Mouse (Mus musculus) testis, adult 10 weeks (tissue): Measurements from ENCODE around the gene Eppin. TPM values are rescaled to one million over a fixed set of nuclear protein-coding genes. Genes with fewer than 3 reads are reported as not detected.

Experiments
- polyA plus RNA-seq: library from polyadenylated mRNA; stranded (reverse); fragments of 350-450 nt; fragmentation: Illumina TruSeq; extraction: RNeasy Lipid Tissue Mini Kit (QIAGEN cat#74804); gene quantifications from one replicate; pipeline ENCODE4 v1.2.3, GENCODE M21; 2014; ENCODE audit warnings: low read depth, low replicate concordance

Eppin gene
- 83.7 TPM for polyA plus RNA-seq

GRCm38 (mm10) chr2:164593494-164593893, at the start of gene Eppin:
Eppin (minus strand) TSS chr2:164593594.

GRCm38 (mm10) chr2:164638696-164639095, 45.3 kb upstream of the Eppin start, which contains the start of gene Wfdc16:
Wfdc16 (minus strand) TSS chr2:164638796.

GRCm38 (mm10) chr2:164613471-164613870, 20.1 kb upstream of the Eppin start, which contains the start of the genes Wfdc6b and Wfdc8:
Wfdc6b (plus strand) TSS chr2:164613522.
Wfdc8 (minus strand) TSS chr2:164613626.

GRCm38 (mm10) chr2:164585025-164585725, 8.2 kb downstream of the Eppin start, which contains the start of gene Wfdc6a:
Wfdc6a (minus strand) TSS chr2:164585447.

GRCm38 (mm10) chr2:164573359-164573758, 20.0 kb downstream of the Eppin start, which contains the start of gene Spint3:
Spint3 (minus strand) TSS chr2:164573459.

GRCm38 (mm10) chr2:164562391-164563188, 30.8 kb downstream of the Eppin start, which contains the start of gene Wfdc2:
Wfdc2 (plus strand) TSS chr2:164562413.

Other genes with a start within 250 kb of the Eppin start
- gene Slpi, start 204.5 kb downstream of the Eppin start, polyA plus RNA-seq: 0.27 TPM
- gene Rbpjl, start 190.5 kb downstream of the Eppin start, polyA plus RNA-seq: not detected
- gene Matn4, start 188.4 kb downstream of the Eppin start, polyA plus RNA-seq: not detected
- 23.5 TPM for gene Sdc4, start 149.7 kb downstream of the Eppin start, polyA plus RNA-seq
- gene Sys1, start 136.6 kb downstream of the Eppin start, polyA plus RNA-seq: 6.3 TPM
- not detected for gene Gm20458, start 132.6 kb downstream of the Eppin start, polyA plus RNA-seq
- 308 TPM for gene Trp53tg5, start 119.9 kb downstream of the Eppin start, polyA plus RNA-seq
- 0.98 TPM for gene Dbndd2, start 107.5 kb downstream of the Eppin start, polyA plus RNA-seq
- gene Pigt, start 96.1 kb downstream of the Eppin start, polyA plus RNA-seq: 8.8 TPM
- gene Wfdc2, start 31.2 kb downstream of the Eppin start, polyA plus RNA-seq: not detected
- not detected for gene Spint3, start 20.1 kb downstream of the Eppin start, polyA plus RNA-seq
- 17.8 TPM for gene Wfdc6a, start 8.1 kb downstream of the Eppin start, polyA plus RNA-seq
- gene Wfdc6b, start 19.9 kb upstream of the Eppin start, polyA plus RNA-seq: 2.2 TPM
- 1.6 TPM for gene Wfdc8, start 20.0 kb upstream of the Eppin start, polyA plus RNA-seq
- gene Wfdc16, start 45.2 kb upstream of the Eppin start, polyA plus RNA-seq: 2.0 TPM
- 15.1 TPM for gene Wfdc10, start 62.5 kb upstream of the Eppin start, polyA plus RNA-seq
- not detected for gene Wfdc9, start 63.0 kb upstream of the Eppin start, polyA plus RNA-seq
- not detected for gene Wfdc11, start 80.5 kb upstream of the Eppin start, polyA plus RNA-seq
- 2.2 TPM for gene Wfdc13, start 91.5 kb upstream of the Eppin start, polyA plus RNA-seq
- not detected for gene Spint4, start 104.9 kb upstream of the Eppin start, polyA plus RNA-seq
- gene Spint5, start 121.7 kb upstream of the Eppin start, polyA plus RNA-seq: 8.1 TPM
- gene Wfdc3, start 152.3 kb upstream of the Eppin start, polyA plus RNA-seq: 11.3 TPM
- 5.0 TPM for gene Dnttip1, start 152.4 kb upstream of the Eppin start, polyA plus RNA-seq
- 11.9 TPM for gene Ube2c, start 176.3 kb upstream of the Eppin start, polyA plus RNA-seq
- gene Tnnc2, start 186.4 kb upstream of the Eppin start, polyA plus RNA-seq: not detected
- gene Snx21, start 192.2 kb upstream of the Eppin start, polyA plus RNA-seq: 1.4 TPM
- 1.3 TPM for gene Acot8, start 211.3 kb upstream of the Eppin start, polyA plus RNA-seq
- gene Zswim3, start 211.5 kb upstream of the Eppin start, polyA plus RNA-seq: 14.7 TPM
- gene Zswim1, start 229.1 kb upstream of the Eppin start, polyA plus RNA-seq: 6.0 TPM
- gene Spata25, start 234.9 kb upstream of the Eppin start, polyA plus RNA-seq: 15.7 TPM
- gene Ctsa, start 239.3 kb upstream of the Eppin start, polyA plus RNA-seq: 5.4 TPM
- not detected for gene Neurl2, start 239.9 kb upstream of the Eppin start, polyA plus RNA-seq